Mouse (Mus musculus): ENCODE measurements around the gene Zfp784.

- no peak for TF ChIP-seq CTCF (IDR thresholded peaks at IDR 0.05; ENCODE audit: low read depth, low read length)
- TF ChIP-seq GATA1 (IDR thresholded peaks at IDR 0.05; ENCODE audit: borderline replicate concordance, low read length) = no peak
- TF ChIP-seq POLR2AphosphoS5 (IDR thresholded peaks at IDR 0.05; ENCODE audit: insufficient replicate concordance, low read depth, low read length) = no peak
- no peak for TF ChIP-seq TAL1 (conservative IDR thresholded peaks at IDR 0.05; ENCODE audit: low read depth, low read length)
- no peak for TF ChIP-seq GATA2 (IDR thresholded peaks at IDR 0.05; ENCODE audit: borderline replicate concordance, low read depth, low read length)
These were observed 22.9 kb downstream of the Zfp784 start, which contains the start of gene Gm44973 for GRCm38 (mm10) chr7:5015118-5016001.

Measured in G1E (cell line).